Comparison of ENCODE assay signal across 11 mouse cellular contexts in genomic region chr12:85659319-85659718, GRCm38 (mm10). TPM values are rescaled to one million over a fixed set of nuclear protein-coding genes. Genes with fewer than 3 reads are reported as not detected.
DNase-seq lines count a peak whose midpoint lies in the region; ATAC-seq and TF ChIP-seq lines count a peak whose summit lies in the region.
"Had no signal": no experiment of that assay in that cellular context is flagged by ENCODE, and none has a peak within 500 bp of the region (broad histone marks: within the 10 kb centered on the region; RNA-seq: fewer than 3 reads in every experiment).

No protein-coding gene starts in this region.

- no peak overlapping the region for H3K27ac ChIP-seq in intestine, postnatal 0 days (ENCODE audit: low read depth, low read length)

- H3K4me1 ChIP-seq in intestine, postnatal 0 days (replicated peaks; ENCODE audit: control insufficient read depth, insufficient read depth, low read length), result no peaks in the 10 kb centered on the region

- no peaks in the 10 kb centered on the region for H3K36me3 ChIP-seq in intestine, postnatal 0 days (ENCODE audit: control insufficient read depth, insufficient read depth)

- H3K4me2 ChIP-seq in intestine, postnatal 0 days (replicated peaks; ENCODE audit: low read depth), result no peak overlapping the region

- no peaks in the 10 kb centered on the region for H3K27me3 ChIP-seq in intestine, postnatal 0 days (replicated peaks; ENCODE audit: control insufficient read depth, insufficient read depth, low read length)

- WGBS in intestine, postnatal 0 days, result 36% methylated on average over 2 of the region's 2 CpGs

- no peaks in the 10 kb centered on the region for H3K9me3 ChIP-seq in intestine, postnatal 0 days (ENCODE audit: control insufficient read depth)

- H3K4me3 ChIP-seq in intestine, postnatal 0 days (ENCODE audit: low read depth, low read length), result no peak overlapping the region

- TF ChIP-seq CTCF in intestine, postnatal 0 days (IDR thresholded peaks at IDR 0.05; ENCODE audit: low read depth), result no peak

- no peak overlapping the region for H3K9ac ChIP-seq in intestine, postnatal 0 days (ENCODE audit: low read depth, low read length)

- peak; percentile 93 for ATAC-seq in granulocyte monocyte progenitor cell, adult 5-6 weeks (replicated peaks; ENCODE audit: poor library complexity, severe bottlenecking)
- ATAC-seq in intestine, postnatal 0 days, result no peak

- peak; percentile 48 for DNase-seq in left cerebral cortex, postnatal 4 days
- DNase-seq in left cerebral cortex, adult 9 months (ENCODE audit: low spot score in 2 of 2), result no peak
- peak; percentile 52 for DNase-seq in right cerebral cortex, postnatal 14 days
- no peak for DNase-seq in right cerebral cortex, adult 18-20 months
- peak; percentile 39 for DNase-seq in testis, postnatal 14 days (ENCODE audit: low spot score)
- DNase-seq: adrenal gland, adult 2 months; cerebellum, adult 8-10 months; gastrocnemius, postnatal 10 days; kidney, adult 11 months had no signal

- intact Hi-C loops in left cerebral cortex, postnatal 4 days (cut with DNase I), result no loop called here

RNA-seq across cellular contexts. Expression of gene Batf, which starts 27.1 kb away (rescaled TPM):
- under 1 TPM in 1 of 2 experiments, not detected in 1; 0.50 TPM for total RNA-seq in left cerebral cortex, postnatal 4 days (2021)
- 18.5 and 22.2 TPM in 2 replicates for total RNA-seq in granulocyte monocyte progenitor cell, adult 5-6 weeks (2014; fragmentation: Nextera tagmentation)
- 30.5 and 31.1 TPM in 2 replicates for total RNA-seq in granulocyte monocyte progenitor cell, adult 5-6 weeks (2017)
- 2.5 and 3.0 TPM in 2 replicates for polyA plus RNA-seq in intestine, postnatal 0 days (2015; fragmentation: Nextera tagmentation; extraction: Ambion mirVana)

Comparison
In these comparisons a context has a peak if more than half of its experiments do, and no peak if none do; other contexts are left out.
1. DNase-seq: peak in left cerebral cortex, postnatal 4 days (single experiment), right cerebral cortex, postnatal 14 days (single experiment) and testis, postnatal 14 days (single experiment); none in left cerebral cortex, adult 9 months (0 of 2) and right cerebral cortex, adult 18-20 months (single experiment).
2. RNA of gene Batf, which starts 27.1 kb away (total RNA-seq): 18.5 to 31.1 TPM in granulocyte monocyte progenitor cell, adult 5-6 weeks; 0.50 TPM in left cerebral cortex, postnatal 4 days; every median in the first group is over 10 times any median in the second.